Mouse (Mus musculus) hindbrain, postnatal 0 days (tissue): ENCODE measurements around the gene Uevld. TPM values are rescaled to one million over a fixed set of nuclear protein-coding genes. Genes with fewer than 3 reads are reported as not detected.
"Not testable (repeated sequence)": the region's sequence is repeated elsewhere in the genome, so short reads cannot be mapped to it uniquely, and the experiment has no call there.

Source experiments
- ATAC-seq: fragments of 200-750 bp; cut with Nextera tagmentation; 2 replicates; pipeline ENCODE4 v1.8.0; 2017; ENCODE audit warnings: mild to moderate bottlenecking, moderate TSS enrichment, moderate library complexity
- DNase-seq: peaks from one replicate; pipeline ENCODE4 v3.0.0-alpha.2; 2015; ENCODE audit warnings: low spot score
- H3K27ac ChIP-seq: fragments of 300-500 bp; sonication (generic); 2 replicates; pipeline ENCODE4 v1.5.1; 2014; ENCODE audit warnings: mild to moderate bottlenecking
- H3K27me3 ChIP-seq: fragments of 300-500 bp; sonication (generic); 2 replicates; pipeline ENCODE4 v1.6.1; 2014; ENCODE audit warnings: low read length, mixed read lengths; ENCODE audit not compliant: insufficient read depth
- H3K36me3 ChIP-seq: fragments of 300-500 bp; sonication (generic); 2 replicates; pipeline ENCODE4 v1.6.1; 2014; ENCODE audit warnings: low read length, mixed read lengths; ENCODE audit not compliant: insufficient read depth
- H3K4me1 ChIP-seq: fragments of 300-500 bp; sonication (generic); 2 replicates; pipeline ENCODE4 v1.6.1; 2014; ENCODE audit warnings: antibody characterized with exemption, low read length, mixed read lengths; ENCODE audit not compliant: insufficient read depth
- H3K4me2 ChIP-seq: fragments of 300-500 bp; sonication (generic); 2 replicates; pipeline ENCODE4 v1.6.1; 2014; ENCODE audit warnings: low read depth, mild to moderate bottlenecking, low read length, moderate library complexity, mixed read lengths
- H3K4me3 ChIP-seq: fragments of 300-500 bp; sonication (generic); 2 replicates; pipeline ENCODE4 v1.5.1; 2014; ENCODE audit warnings: low read length
- H3K9ac ChIP-seq: fragments of 300-500 bp; sonication (generic); replicated peaks from 2 replicates; pipeline ENCODE4 v1.6.1; 2014; ENCODE audit warnings: mild to moderate bottlenecking, low read length, moderate library complexity, mixed read lengths
- H3K9me3 ChIP-seq: fragments of 300-500 bp; sonication (generic); 2 replicates; pipeline ENCODE4 v1.6.1; 2016; ENCODE audit warnings: low read length, mixed read lengths
- CTCF ChIP-seq: IDR thresholded peaks from 2 replicates; pipeline ENCODE4 v1.5.1; 2016; ENCODE audit warnings: antibody characterized with exemption, control low read depth, low read depth
- WGBS: fragments of 180-500 bp; shearing (Covaris S2); extraction: QIAGEN DNeasy Blood & Tissue Kit; methylation state at CpG from one replicate; pipeline ENCODE4 v1.1.7; 2014; 5-methylcytosine and 5-hydroxymethylcytosine counted together
- polyA plus RNA-seq: library from polyadenylated mRNA; unstranded; fragments of >200 nt; fragmentation: Nextera tagmentation; extraction: Ambion mirVana; gene quantifications from 2 replicates; pipeline ENCODE4 v1.2.1, GENCODE M21; 2015
- total RNA-seq: library from RNA; depleted of rRNA; stranded (reverse); fragments of >200 nt; gene quantifications from 2 replicates; pipeline ENCODE4 v1.2.3, GENCODE M21; 2014

Uevld gene
- total and polyA plus RNA-seq, 2 experiments from 2014 or later = 5.0 to 8.4 TPM

DNA sequence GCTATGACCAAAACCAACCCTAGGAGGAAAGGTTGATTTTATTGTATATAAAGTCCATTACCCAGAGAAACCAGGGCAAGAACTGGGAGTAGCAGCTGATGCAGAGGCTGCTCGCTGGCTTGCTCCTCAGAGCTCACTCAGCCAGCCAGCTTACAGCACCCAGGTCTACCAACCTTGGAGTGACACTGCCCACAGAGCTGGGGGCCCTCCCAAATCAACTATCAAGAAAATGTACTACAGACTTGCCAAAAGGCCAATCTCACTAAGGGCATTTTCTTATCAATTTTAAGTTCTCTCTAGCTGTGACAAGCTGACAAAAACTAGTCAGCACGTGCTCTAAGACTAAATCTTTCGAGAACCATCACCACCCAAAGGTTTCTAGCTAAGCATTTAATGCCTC lies 37.2 kb upstream of the Uevld start:
- no peak overlapping the region for H3K4me3 ChIP-seq
- H3K4me2 ChIP-seq = no peak overlapping the region
- H3K27ac ChIP-seq = no peak overlapping the region
- H3K9me3 ChIP-seq = no peaks in the 10 kb centered on the region
- H3K27me3 ChIP-seq = no peaks in the 10 kb centered on the region
- no peak for TF ChIP-seq CTCF
- H3K36me3 ChIP-seq = peaks cover 39% of the 10 kb centered on the region
- DNase-seq (no peak), ATAC-seq (no peak)
- 94% methylated on average over 3 of the region's 3 CpGs for WGBS
- no peaks in the 10 kb centered on the region for H3K4me1 ChIP-seq
- no peak overlapping the region for H3K9ac ChIP-seq

- 81% methylated on average over 8 of the region's 8 CpGs for WGBS
- Histone ChIP-seq H3K4me1 (no peaks in the 10 kb centered on the region), H3K4me3 (no peak overlapping the region), H3K9me3 (no peaks in the 10 kb centered on the region), H3K36me3 (peaks cover 39% of the 10 kb centered on the region), H3K27me3 (no peaks in the 10 kb centered on the region), H3K4me2 (no peak overlapping the region), H3K27ac (no peak overlapping the region), H3K9ac (no peak overlapping the region)
- DNase-seq = no peak
- ATAC-seq = no peak
- TF ChIP-seq CTCF = no peak
These were observed 34.8 kb upstream of the Uevld start for GRCm38 (mm10) chr7:46993079-46993478.

- not testable (repeated sequence) for H3K27ac ChIP-seq, H3K27me3 ChIP-seq, H3K9ac ChIP-seq, H3K4me1 ChIP-seq, H3K9me3 ChIP-seq, DNase-seq, H3K4me3 ChIP-seq, H3K4me2 ChIP-seq, ATAC-seq
- peaks cover 21% of the 10 kb centered on the region for H3K36me3 ChIP-seq
- 81% methylated on average over 4 of the region's 4 CpGs for WGBS
These were observed 31.1 kb upstream of the Uevld start for GRCm38 (mm10) chr7:46989387-46989786.

DNA sequence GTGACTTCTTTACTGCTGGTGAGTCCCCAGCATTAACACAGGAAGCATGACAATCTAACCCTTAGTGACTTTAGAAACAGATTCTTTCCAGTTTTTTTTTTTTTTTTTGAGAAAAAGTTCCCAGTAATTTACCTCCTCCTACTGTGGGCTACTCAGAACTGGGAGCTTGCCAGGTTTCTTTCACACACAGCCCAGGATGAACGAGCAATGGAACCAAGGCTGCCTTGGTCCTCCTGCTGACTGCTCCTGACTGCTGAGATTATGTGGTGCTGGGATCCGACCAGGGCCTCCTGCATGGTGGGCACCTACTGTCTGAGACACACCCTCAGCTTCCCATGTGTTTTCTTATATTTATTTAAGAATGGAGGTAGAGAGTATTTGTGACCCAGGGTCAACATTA lies 28.7 kb upstream of the Uevld start:
- Histone ChIP-seq H3K27me3 (no peaks in the 10 kb centered on the region), H3K9ac (no peak overlapping the region), H3K9me3 (no peaks in the 10 kb centered on the region), H3K27ac (peak overlapping the region; percentile 37; the same call in 1 of the 2 replicates), H3K4me3 (no peak overlapping the region), H3K4me1 (no peaks in the 10 kb centered on the region), H3K4me2 (no peak overlapping the region), H3K36me3 (peaks cover 3% of the 10 kb centered on the region; the same call in 1 of the 2 replicates)
- no peak for TF ChIP-seq CTCF
- DNase-seq = no peak
- no peak for ATAC-seq
- WGBS = 42% methylated on average over 2 of the region's 2 CpGs

- Histone ChIP-seq H3K27me3 (no peaks in the 10 kb centered on the region), H3K4me1 (no peaks in the 10 kb centered on the region), H3K9me3 (no peaks in the 10 kb centered on the region), H3K4me2 (no peak overlapping the region), H3K4me3 (no peak overlapping the region), H3K27ac (peak overlapping the region; percentile 37; the same call in 1 of the 2 replicates), H3K36me3 (no peaks in the 10 kb centered on the region), H3K9ac (no peak overlapping the region)
- no peak for TF ChIP-seq CTCF
- no peak; the same call in 1 of the 2 replicates for ATAC-seq
- 34% methylated on average over 5 of the region's 5 CpGs for WGBS
- DNase-seq = peak; percentile 56
These were observed 28.3 kb upstream of the Uevld start for GRCm38 (mm10) chr7:46986646-46987045.

- no peaks in the 10 kb centered on the region for H3K27me3 ChIP-seq
- DNase-seq = peak; percentile 17
These were observed 27.6 kb upstream of the Uevld start for GRCm38 (mm10) chr7:46985718-46986505.

GRCm38 (mm10) chr7:46983280-46983679 lies 25.0 kb upstream of the Uevld start, which contains the start of gene Gm9999:
Gene Gm9999 (plus strand): TSS chr7:46983580.
- DNase-seq (no peak), ATAC-seq (no peak)
- no peaks in the 10 kb centered on the region for H3K4me1 ChIP-seq
- no peak within 1 kb of the TSS for H3K4me3 ChIP-seq
- H3K27ac ChIP-seq = no peak within 1 kb of the TSS
- no peaks in the 10 kb centered on the region for H3K36me3 ChIP-seq
- no peak within 1 kb of the TSS for H3K9ac ChIP-seq
- H3K27me3 ChIP-seq = no peaks in the 10 kb centered on the region
- no peak within 1 kb of the TSS for H3K4me2 ChIP-seq
- no peaks in the 10 kb centered on the region for H3K9me3 ChIP-seq
- whole genome bisulfite sequencing = 91% methylated on average over 3 of the region's 3 CpGs
- TF ChIP-seq CTCF = no peak

More at GRCm38 (mm10) chr7:46985718-46986505, 27.6 kb upstream of the Uevld start:
- Histone ChIP-seq H3K4me2 (no peak overlapping the region), H3K4me1 (no peaks in the 10 kb centered on the region), H3K9me3 (no peaks in the 10 kb centered on the region), H3K4me3 (no peak overlapping the region), H3K36me3 (no peaks in the 10 kb centered on the region), H3K9ac (no peak overlapping the region), H3K27ac (0 out of 2 replicates have a peak overlapping the region, but pooled peaks have one; percentile 0)
- no peak for TF ChIP-seq CTCF
- no peak for ATAC-seq
- 52% methylated on average over 8 of the region's 8 CpGs for WGBS
